Mouse (Mus musculus): Measurements from ENCODE around the gene Srcin1.

DNA sequence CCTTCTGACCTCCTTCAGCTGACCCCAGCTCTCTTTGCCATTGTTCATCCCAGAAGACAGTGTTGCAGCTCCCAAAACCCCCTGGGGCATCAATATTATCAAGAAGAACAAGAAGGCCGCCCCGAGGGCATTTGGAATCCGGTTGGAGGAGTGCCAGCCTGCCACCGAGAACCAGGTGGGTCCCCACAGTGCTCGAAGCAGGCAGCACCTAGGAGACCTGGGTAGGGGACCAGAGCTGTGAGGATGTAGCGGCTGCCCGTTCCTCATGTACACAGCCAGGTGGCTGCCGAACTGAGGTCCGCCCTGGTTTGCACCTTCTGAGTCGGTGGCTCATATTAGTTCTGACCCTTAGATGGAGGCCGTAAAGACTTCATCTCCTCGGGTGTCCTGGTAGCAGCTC is 110.0 kb downstream of the Srcin1 start:
- no peak for TF ChIP-seq CTCF (IDR thresholded peaks at IDR 0.05; ENCODE audit: low read depth)
- TF ChIP-seq EP300 (optimal IDR thresholded peaks at IDR 0.05), result no peak
